Mouse (Mus musculus) heart, embryonic 14.5 days (tissue): ENCODE measurements around the gene Cdk5r2. TPM values are rescaled to one million over a fixed set of nuclear protein-coding genes. Genes with fewer than 3 reads are reported as not detected.

Source experiments
- ATAC-seq: fragments of 200-750 bp; cut with Nextera tagmentation; 2 replicates; pipeline ENCODE4 v1.8.0; 2017; ENCODE audit warnings: low read depth, moderate TSS enrichment; ENCODE audit not compliant: insufficient number of reproducible peaks, insufficient read depth, low FRiP score
- H3K27ac ChIP-seq, 2 experiments: fragments of 200-500 bp in 1 of 2; fragments of 300-500 bp in 1 of 2; sonication (generic) in 1 of 2; replicated peaks in 1 of 2; 2 replicates each; pipeline ENCODE4 v1.5.1; 2012 to 2014; ENCODE audit warnings: low read depth in 2 of 2, low read length in 2 of 2, control low read depth in 1 of 2, mild to moderate bottlenecking in 1 of 2, mixed read lengths in 1 of 2; ENCODE audit not compliant: control insufficient read depth in 1 of 2, insufficient read depth in 1 of 2
- H3K27me3 ChIP-seq: fragments of 300-500 bp; sonication (generic); 2 replicates; pipeline ENCODE4 v1.6.1; 2014; ENCODE audit warnings: mild to moderate bottlenecking, low read length, control low read depth; ENCODE audit not compliant: control insufficient read depth, insufficient read depth
- H3K36me3 ChIP-seq: fragments of 300-500 bp; sonication (generic); 2 replicates; pipeline ENCODE4 v1.6.1; 2014; ENCODE audit warnings: mild to moderate bottlenecking, control low read depth, low read length, mixed read lengths; ENCODE audit not compliant: control insufficient read depth, insufficient read depth
- H3K4me1 ChIP-seq, 2 experiments: fragments of 200-500 bp in 1 of 2; fragments of 300-500 bp in 1 of 2; sonication (generic) in 1 of 2; 2 replicates each; pipeline ENCODE4 v1.6.1; 2012 to 2014; ENCODE audit warnings: low read length in 2 of 2, control low read depth in 1 of 2, mixed read lengths in 1 of 2; ENCODE audit not compliant: control insufficient read depth in 2 of 2, insufficient read depth in 2 of 2
- H3K4me2 ChIP-seq: fragments of 300-500 bp; sonication (generic); 2 replicates; pipeline ENCODE4 v1.6.1; 2014; ENCODE audit warnings: mild to moderate bottlenecking, low read length
- H3K4me3 ChIP-seq, 2 experiments: fragments of 200-500 bp in 1 of 2; fragments of 300-500 bp in 1 of 2; sonication (generic) in 1 of 2; 2 replicates each; pipeline ENCODE4 v1.5.1; 2012 to 2014; ENCODE audit warnings: low read length in 2 of 2, mild to moderate bottlenecking in 2 of 2, control low read depth in 1 of 2, low read depth in 1 of 2, moderate library complexity in 1 of 2; ENCODE audit not compliant: control insufficient read depth in 1 of 2, insufficient read depth in 1 of 2
- H3K9ac ChIP-seq: fragments of 300-500 bp; sonication (generic); 2 replicates; pipeline ENCODE4 v1.6.1; 2014; ENCODE audit warnings: mild to moderate bottlenecking, low read length
- H3K9me3 ChIP-seq: fragments of 300-500 bp; sonication (generic); 2 replicates; pipeline ENCODE4 v1.6.1; 2016; ENCODE audit warnings: low read length, control low read depth; ENCODE audit not compliant: control insufficient read depth
- WGBS: fragments of 180-500 bp; shearing (Covaris S2); extraction: QIAGEN DNeasy Blood & Tissue Kit; methylation state at CpG from one replicate; pipeline ENCODE4 v1.1.7; 2014; 5-methylcytosine and 5-hydroxymethylcytosine counted together
- polyA plus RNA-seq: library from polyadenylated mRNA; unstranded; fragments of >200 nt; fragmentation: Nextera tagmentation; extraction: Ambion mirVana; gene quantifications from 2 replicates; pipeline ENCODE4 v1.2.1, GENCODE M21; 2014

The Cdk5r2 gene
- polyA plus RNA-seq, 1 experiment from 2014 or later = 0.11 TPM

DNA sequence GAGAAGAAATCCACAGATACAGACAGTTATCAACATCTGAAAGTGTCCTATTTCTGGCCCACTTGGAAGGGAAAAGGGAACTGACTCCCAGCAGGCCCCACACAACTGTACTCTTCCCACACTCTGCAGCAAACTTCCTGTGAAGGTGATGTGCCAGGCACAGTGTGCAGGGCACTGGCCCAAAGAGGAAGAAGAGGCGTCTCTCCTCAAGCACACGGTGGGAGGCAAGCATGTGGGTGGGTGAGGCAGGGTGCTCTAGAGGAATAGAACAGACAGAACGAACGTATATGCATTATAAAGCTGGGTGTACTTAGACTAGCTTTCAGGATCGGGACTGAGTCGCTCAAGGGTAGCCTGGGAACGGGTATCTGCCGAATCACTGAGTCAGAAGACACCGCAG, 24.7 kb upstream of the Cdk5r2 start:
- Histone ChIP-seq H3K27ac (no peak overlapping the region), H3K9ac (no peak overlapping the region), H3K4me1 (no peaks in the 10 kb centered on the region; a peak in 1 of 4 replicates), H3K27me3 (no peaks in the 10 kb centered on the region; the same call in 1 of the 2 replicates), H3K9me3 (no peaks in the 10 kb centered on the region), H3K4me2 (no peak overlapping the region), H3K36me3 (no peaks in the 10 kb centered on the region), H3K4me3 (no peak overlapping the region)
- 68% methylated on average over 9 of the region's 9 CpGs for WGBS
- no peak for ATAC-seq

DNA sequence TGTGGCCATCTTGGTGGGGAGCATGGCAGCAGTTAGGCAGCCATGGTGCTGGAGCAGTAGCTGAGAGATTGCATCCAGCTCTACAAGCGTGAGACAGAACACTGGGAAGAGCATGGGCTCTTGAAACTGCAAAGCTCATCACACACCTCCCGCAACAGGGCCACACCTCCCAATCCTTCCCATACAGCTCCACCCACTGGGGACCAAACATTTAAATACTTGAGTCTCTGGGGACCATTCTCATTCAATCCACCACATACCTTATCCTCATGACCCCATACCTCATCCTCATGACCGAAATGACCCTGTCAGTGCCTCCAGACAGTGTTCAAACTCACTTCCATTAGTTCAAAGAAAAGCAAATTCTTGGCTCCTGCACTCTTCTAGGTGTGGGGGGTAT, 21.5 kb upstream of the Cdk5r2 start:
- H3K9ac ChIP-seq = no peak overlapping the region
- no peak overlapping the region for H3K4me2 ChIP-seq
- H3K27ac ChIP-seq = no peak overlapping the region
- no peaks in the 10 kb centered on the region for H3K36me3 ChIP-seq
- no peaks in the 10 kb centered on the region for H3K9me3 ChIP-seq
- H3K27me3 ChIP-seq = no peaks in the 10 kb centered on the region; the same call in 1 of the 2 replicates
- 70% methylated on average over 3 of the region's 3 CpGs for WGBS
- H3K4me3 ChIP-seq = no peak overlapping the region
- no peaks in the 10 kb centered on the region for H3K4me1 ChIP-seq
- no peak for ATAC-seq

DNA sequence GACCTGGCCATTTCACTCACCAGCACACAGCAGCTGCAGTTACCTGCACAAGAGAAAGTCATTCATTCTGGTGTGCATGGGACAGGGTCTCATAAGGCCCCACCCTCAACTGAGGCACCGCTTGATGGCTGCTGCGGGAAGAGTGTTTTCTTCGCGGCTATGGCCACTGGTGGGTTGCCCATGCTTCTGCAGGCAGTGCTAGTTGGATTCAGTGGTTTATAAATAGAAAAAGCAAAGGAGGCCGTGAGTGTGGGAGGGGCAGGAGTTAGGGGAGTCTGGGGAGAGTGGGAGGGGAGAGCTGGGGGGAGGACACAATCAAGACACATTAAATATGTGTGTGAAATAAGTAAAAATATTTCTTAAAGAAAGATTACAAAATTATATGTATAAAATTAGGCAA, 11.6 kb upstream of the Cdk5r2 start:
- Histone ChIP-seq H3K9me3 (no peaks in the 10 kb centered on the region), H3K4me3 (no peak overlapping the region), H3K27me3 (peaks cover 11% of the 10 kb centered on the region; the same call in 1 of the 2 replicates), H3K9ac (no peak overlapping the region), H3K4me2 (no peak overlapping the region), H3K27ac (no peak overlapping the region), H3K4me1 (no peaks in the 10 kb centered on the region), H3K36me3 (no peaks in the 10 kb centered on the region)
- 48% methylated on average over 5 of the region's 5 CpGs for WGBS
- no peak for ATAC-seq

DNA sequence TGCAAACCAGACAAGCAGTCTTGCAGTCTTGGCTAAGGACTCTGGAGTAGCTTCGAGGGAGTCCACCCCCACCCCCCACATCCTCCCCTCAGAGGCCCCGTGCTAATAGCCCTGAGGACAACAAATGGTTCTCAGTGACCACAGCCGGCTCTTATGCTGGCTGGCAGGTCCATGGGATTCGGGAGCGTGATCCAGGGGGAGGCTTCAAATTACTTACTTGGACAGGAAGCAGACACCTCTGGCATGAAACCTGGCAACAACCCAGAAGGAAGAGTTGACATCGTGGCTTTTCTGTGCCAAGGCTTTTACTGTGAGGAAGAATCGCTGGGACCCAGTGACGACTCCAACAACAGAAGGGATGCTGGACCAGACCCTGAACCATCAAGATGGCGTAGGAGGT, 8.4 kb upstream of the Cdk5r2 start:
- no peak overlapping the region for H3K4me2 ChIP-seq
- no peaks in the 10 kb centered on the region for H3K36me3 ChIP-seq
- peaks cover 30% of the 10 kb centered on the region for H3K27me3 ChIP-seq
- no peak for ATAC-seq
- no peaks in the 10 kb centered on the region for H3K4me1 ChIP-seq
- no peaks in the 10 kb centered on the region for H3K9me3 ChIP-seq
- no peak overlapping the region for H3K4me3 ChIP-seq
- no peak overlapping the region for H3K9ac ChIP-seq
- no peak overlapping the region for H3K27ac ChIP-seq
- WGBS = 30% methylated on average over 9 of the region's 9 CpGs

DNA sequence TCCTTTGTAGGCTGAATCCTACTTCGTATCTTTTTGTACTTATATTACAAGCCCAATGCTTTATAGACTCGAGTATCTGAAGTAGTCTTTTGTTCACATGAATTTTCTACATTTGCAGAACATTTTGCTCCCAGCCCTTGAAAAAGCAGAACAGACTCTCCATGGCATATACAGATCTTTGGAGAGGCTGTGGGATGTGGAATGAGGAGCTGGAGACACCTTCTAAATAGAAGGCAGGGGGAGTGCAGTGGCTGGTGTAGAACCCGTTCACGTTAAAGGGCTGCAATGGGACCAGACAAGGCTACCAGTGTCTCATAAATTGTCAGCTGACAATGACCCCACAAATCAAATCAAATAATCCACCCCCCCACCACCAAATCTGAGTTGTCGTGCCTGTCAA, 5.8 kb upstream of the Cdk5r2 start:
- no peak for ATAC-seq
- Histone ChIP-seq H3K36me3 (no peaks in the 10 kb centered on the region), H3K27ac (no peak overlapping the region), H3K4me3 (no peak overlapping the region), H3K9me3 (no peaks in the 10 kb centered on the region), H3K4me2 (no peak overlapping the region), H3K9ac (no peak overlapping the region), H3K27me3 (peaks cover 56% of the 10 kb centered on the region), H3K4me1 (no peaks in the 10 kb centered on the region)
- 61% methylated on average over 5 of the region's 5 CpGs for WGBS

DNA sequence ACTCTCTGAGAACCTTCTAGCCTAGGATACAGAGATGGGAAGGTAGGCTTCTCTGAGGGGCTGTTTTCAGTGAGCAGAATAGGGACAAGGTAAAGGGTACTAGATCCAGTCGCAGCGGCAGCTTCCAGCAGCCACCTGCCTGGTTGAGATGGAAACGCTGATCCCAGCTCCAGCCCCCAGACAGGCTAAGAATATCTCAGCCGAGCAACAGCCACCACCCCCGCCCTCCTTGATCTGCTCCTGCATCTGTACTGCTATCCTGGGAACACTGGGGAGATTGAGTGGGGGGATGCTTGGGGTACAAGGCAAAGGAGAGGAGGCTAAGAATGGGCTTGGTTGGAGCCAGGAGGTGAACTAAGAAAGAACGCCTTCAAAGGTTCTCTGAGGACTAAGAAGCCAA, 4.5 kb upstream of the Cdk5r2 start:
- 8% methylated on average over 6 of the region's 6 CpGs for WGBS
- no peak for ATAC-seq
- Histone ChIP-seq H3K27me3 (peaks cover 69% of the 10 kb centered on the region), H3K9ac (no peak overlapping the region), H3K4me1 (peaks cover 5% of the 10 kb centered on the region in 2 experiments; a peak in 3 of 4 replicates), H3K9me3 (no peaks in the 10 kb centered on the region), H3K27ac (no peak overlapping the region), H3K36me3 (no peaks in the 10 kb centered on the region), H3K4me3 (no peak overlapping the region), H3K4me2 (no peak overlapping the region)

DNA sequence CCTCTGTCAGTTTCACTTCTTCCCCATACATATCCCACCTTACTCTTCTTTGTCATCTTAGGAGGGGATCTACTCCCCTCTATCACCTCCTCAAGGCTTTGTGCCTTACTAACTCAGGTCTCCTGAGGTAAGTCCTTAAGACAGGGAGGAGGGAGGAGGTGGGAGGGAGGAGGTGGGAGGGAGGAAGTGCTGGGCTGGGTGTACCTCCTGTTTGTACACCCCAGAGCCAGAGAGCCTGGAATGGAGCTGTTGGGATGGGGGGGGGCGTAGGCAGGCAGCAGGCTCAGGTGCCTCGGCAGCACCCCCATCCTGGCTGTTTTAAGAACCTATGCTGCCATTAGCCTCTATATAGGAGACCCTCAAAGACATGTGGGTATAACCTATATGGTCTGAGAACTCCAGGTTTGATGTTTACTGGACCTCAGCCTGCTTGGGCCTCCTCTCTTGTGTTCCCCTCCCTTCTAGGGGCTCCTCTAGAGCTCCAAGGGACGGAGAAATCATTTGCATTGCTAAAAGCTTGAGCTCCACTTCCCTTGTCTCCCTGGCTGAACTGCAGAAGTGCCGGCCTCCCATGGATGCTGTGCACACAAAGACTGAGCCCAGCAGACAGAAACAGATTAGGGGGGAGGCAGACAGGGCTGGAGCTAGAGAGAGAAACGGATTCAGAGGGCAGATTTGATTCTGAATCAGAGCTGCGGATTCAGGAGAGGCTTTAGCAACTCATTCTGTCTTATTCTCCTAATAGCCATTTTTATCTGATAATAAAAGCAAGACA, 3.5 kb upstream of the Cdk5r2 start:
- Histone ChIP-seq H3K4me2 (no peak overlapping the region), H3K27ac (no peak overlapping the region), H3K9me3 (no peaks in the 10 kb centered on the region), H3K9ac (no peak overlapping the region), H3K4me3 (no peak overlapping the region), H3K36me3 (no peaks in the 10 kb centered on the region), H3K4me1 (peaks cover 5 to 14% of the 10 kb centered on the region in 2 experiments), H3K27me3 (peaks cover 79% of the 10 kb centered on the region)
- 9% methylated on average over 6 of the region's 6 CpGs for WGBS
- ATAC-seq = no peak

DNA sequence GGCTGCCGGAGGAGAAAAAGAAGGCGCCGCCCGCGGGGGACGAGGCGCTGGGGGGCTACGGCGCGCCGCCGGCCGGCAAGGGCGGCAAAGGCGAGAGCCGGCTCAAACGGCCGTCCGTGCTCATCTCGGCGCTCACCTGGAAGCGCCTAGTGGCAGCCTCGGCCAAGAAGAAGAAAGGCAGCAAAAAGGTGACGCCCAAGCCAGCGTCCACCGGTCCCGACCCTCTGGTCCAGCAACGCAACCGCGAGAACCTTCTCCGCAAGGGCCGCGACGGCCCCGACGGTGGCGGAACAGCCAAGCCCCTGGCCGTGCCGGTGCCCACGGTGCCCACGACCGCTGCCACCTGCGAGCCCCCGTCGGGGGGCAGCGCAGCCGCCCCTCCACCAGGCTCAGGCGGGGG, 422 bp downstream of the Cdk5r2 start:
- Histone ChIP-seq H3K9ac (peak overlapping the region; percentile 25; the same call in 1 of the 2 replicates), H3K4me2 (peak overlapping the region; percentile 95), H3K4me1 (peaks cover 10 to 17% of the 10 kb centered on the region in 2 experiments), H3K36me3 (no peaks in the 10 kb centered on the region), H3K27me3 (peaks cover 100% of the 10 kb centered on the region), H3K9me3 (no peaks in the 10 kb centered on the region), H3K4me3 (peak overlapping the region; percentile 53 to 58), H3K27ac (no peak overlapping the region)
- WGBS = under 1% methylated on average over 47 of the region's 48 CpGs
- ATAC-seq = no peak
